Mouse (Mus musculus) common myeloid progenitor, adult 5-6 weeks (primary cell): ENCODE measurements at regions not wholly inside any gene's neighbourhood (a gene's known extent, or its start where the extent isn't known, plus 50 kb on each side); places are given as distances from the start of the nearest gene placed in this dataset.

ENCODE experiments used
- ATAC-seq: replicated peaks from 2 replicates; pipeline ENCODE4 v1.8.0; 2016; ENCODE audit warnings: low read depth, mild to moderate bottlenecking, moderate TSS enrichment, inconsistent platforms; ENCODE audit not compliant: poor library complexity, severe bottlenecking

- no peak for ATAC-seq
These were observed 249.2 kb upstream of the Fam241a start for GRCm38 (mm10) chr3:128145329-128145728.

- ATAC-seq, result no peak
These were observed 231.7 kb upstream of the Fam241a start for GRCm38 (mm10) chr3:128127836-128128235.

GRCm38 (mm10) chr3:128126664-128127063, 230.5 kb upstream of the Fam241a start:
- peak; percentile 96 for ATAC-seq

- 0 out of 2 replicates have a peak, but pooled peaks have one; percentile 31 for ATAC-seq
These were observed 226.0 kb upstream of the Fam241a start for GRCm38 (mm10) chr3:128122111-128122510.

GRCm38 (mm10) chr3:128120647-128121440, 224.7 kb upstream of the Fam241a start:
- ATAC-seq, result no peak

- ATAC-seq, result no peak
These were observed 217.1 kb upstream of the Fam241a start for GRCm38 (mm10) chr3:128113209-128113608.

- no peak for ATAC-seq
These were observed 214.3 kb upstream of the Fam241a start for GRCm38 (mm10) chr3:128110406-128110805.

- ATAC-seq, result no peak
These were observed 208.4 kb upstream of the Fam241a start for GRCm38 (mm10) chr3:128104516-128104915.

- no peak for ATAC-seq
These were observed 196.9 kb upstream of the Fam241a start for GRCm38 (mm10) chr3:128093046-128093445.

- peak; percentile 97 for ATAC-seq
These were observed 192.1 kb upstream of the Fam241a start for GRCm38 (mm10) chr3:128088207-128088606.

- ATAC-seq, result no peak
These were observed 191.0 kb upstream of the Fam241a start for GRCm38 (mm10) chr3:128087163-128087562.

GRCm38 (mm10) chr3:128082463-128082862, 186.3 kb upstream of the Fam241a start:
- no peak for ATAC-seq

GRCm38 (mm10) chr3:128081430-128081829, 185.3 kb upstream of the Fam241a start:
- no peak for ATAC-seq

- ATAC-seq, result no peak
These were observed 171.7 kb upstream of the Fam241a start for GRCm38 (mm10) chr3:128067861-128068260.

GRCm38 (mm10) chr3:128054031-128054430, 157.9 kb upstream of the Fam241a start:
- ATAC-seq, result no peak

- ATAC-seq, result no peak
These were observed 147.6 kb upstream of the Fam241a start for GRCm38 (mm10) chr3:128043709-128044108.

GRCm38 (mm10) chr3:128040407-128041115, 144.4 kb upstream of the Fam241a start:
- no peak for ATAC-seq

GRCm38 (mm10) chr3:128039185-128039584, 143.1 kb upstream of the Fam241a start:
- ATAC-seq, result no peak

- no peak for ATAC-seq
These were observed 140.4 kb upstream of the Fam241a start for GRCm38 (mm10) chr3:128036538-128036937.

GRCm38 (mm10) chr3:128030352-128030751, 134.2 kb upstream of the Fam241a start:
- no peak for ATAC-seq

GRCm38 (mm10) chr3:128029565-128029915, 133.4 kb upstream of the Fam241a start:
- ATAC-seq, result no peak
